Mouse (Mus musculus): ENCODE data around the gene Gm28051.

Gene Gm28051

DNA sequence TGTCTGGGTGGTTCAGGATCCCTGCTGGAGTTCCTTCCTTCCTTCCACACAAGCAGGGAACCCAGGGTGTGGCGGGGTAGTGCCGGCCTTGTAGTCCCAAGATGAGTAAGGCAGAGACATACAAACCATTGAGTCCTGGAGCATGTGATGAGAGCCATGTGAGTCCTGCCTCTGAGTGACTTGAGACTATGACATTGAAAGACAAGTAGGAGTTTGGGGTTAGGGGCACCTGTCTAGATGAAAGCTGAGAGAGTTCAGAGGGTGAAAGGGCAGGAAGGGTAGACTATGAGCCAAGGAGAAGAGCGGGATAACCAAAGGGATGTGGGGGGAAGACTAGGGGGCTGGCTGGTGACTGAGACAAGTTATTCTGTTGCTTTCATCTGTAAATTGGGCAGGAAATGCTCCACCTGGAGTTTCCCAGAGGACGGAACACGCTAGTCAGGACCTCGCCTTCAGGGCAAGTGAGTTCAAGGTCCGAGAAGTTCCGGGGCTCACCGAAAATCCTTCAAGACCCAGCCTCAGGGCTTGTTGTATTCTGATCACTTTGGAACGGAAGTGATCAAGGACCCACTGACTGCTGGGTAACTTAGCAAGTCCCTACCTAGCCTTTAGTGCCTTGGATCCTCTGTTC lies 50.6 kb downstream of the Gm28051 start:
- DNase-seq (ENCODE audit: low read depth, low spot score) = peak; percentile 98

DNA sequence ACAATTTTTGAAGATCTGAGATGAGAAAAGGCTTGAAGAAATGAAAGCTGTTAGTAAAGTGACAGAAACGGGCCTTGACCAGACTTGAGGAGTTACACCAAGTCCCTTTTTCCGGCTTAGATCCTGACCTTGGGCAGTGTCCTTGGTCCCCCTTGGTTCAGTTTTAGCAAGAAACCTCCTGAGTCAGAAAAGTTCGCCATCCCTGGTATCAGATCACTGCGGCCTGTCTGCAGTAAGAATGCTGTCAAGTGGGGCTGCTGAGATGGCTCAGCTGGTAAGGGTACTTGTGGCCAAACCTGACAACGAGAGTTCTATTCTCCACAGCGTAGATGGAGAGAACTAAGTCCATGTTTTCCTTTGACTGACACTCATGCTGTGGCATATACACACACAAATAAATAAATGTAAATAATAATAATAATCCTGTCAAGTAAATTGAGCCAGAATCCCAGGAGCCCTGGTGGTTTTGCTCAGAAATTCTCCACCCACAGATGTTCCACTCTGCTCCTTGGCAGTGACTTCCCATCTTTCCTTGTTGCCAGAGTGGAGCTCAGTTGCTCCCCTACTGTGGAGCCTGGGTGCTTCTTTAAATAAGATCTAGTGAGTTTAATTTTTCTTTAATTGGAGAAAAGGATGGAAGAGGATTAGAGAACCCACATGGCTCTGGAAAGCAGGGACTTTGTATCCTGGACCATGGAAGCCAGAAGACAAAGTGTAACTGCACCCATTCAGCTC lies 51.5 kb downstream of the Gm28051 start:
- DNase-seq (ENCODE audit: low read depth, low spot score) = no peak

DNA sequence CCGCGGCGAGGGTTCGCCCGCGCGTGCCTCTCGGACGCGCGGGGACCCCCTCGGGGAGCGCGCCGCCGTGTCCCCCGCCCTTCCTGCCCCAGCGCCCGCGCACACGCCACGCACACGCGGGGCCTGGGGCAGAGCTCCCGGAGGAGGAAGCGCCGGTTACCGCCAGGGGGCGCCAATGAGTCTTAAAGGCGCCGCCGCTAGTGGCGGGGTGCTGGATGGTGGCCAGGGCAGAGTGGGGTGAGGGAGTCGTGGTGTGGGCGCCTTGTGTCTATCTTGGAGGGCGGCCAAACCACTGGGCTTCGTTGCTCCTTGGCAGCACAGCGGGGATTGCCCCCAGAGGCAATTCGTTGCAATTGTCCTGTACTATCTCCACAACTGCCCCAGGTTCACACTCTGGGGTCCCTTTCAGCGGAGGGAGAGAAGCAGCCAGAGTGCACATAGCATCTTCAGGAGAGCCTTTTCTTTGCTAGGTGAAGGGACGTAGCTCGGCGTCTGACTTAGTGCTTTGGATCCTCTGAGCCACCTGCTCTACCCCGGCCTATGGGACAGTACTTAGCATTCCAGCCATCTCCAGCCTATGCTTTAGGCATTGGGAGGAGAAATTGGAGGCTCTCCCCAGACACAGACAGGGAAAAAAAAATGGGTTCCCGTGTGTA lies 52.2 kb downstream of the Gm28051 start:
- DNase-seq (ENCODE audit: low read depth, low spot score) = peak; percentile 85

DNA sequence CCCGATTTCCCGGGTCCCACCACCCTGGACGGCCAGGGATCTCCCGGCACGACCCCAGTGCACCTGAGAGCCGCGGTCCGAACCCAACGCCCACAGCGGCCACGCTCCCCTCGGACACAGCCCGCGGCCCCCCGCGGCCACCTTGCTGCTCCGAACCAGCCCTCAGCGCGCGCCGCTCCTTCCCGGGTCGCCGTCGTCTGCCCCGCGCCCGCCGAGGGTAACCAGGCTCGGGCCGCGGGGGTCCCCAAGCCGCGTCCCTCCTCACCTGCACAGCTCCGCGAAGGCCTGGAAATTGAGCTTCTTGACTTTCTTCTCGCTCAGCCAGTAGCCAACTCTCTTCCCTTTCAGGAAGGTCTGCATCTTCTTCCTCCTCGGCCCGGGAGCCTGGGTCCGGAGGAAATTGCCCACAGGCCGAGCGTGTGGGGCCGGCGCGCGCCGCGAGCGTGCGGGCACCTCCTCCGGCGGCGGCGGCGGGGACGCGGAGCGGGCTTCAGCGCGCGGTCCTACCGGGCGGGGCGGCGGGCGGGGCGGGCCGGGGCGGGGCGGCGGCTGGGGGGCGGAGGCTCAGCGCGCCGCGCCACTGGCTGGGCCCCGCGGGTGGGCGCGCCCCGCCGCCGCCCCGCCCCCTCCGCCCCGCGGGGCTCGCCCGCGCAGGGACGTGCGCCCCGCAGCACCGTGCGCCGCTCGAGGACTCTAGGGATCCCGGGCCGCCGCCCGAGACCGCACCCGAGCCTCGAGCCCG lies 52.9 kb downstream of the Gm28051 start, which contains the start of gene Itpk1:
TSS of gene Itpk1 (minus strand) at position 474 of the 742 bp plus-strand sequence.
- DNase-seq (ENCODE audit: low read depth, low spot score) = peak; percentile 74

DNA sequence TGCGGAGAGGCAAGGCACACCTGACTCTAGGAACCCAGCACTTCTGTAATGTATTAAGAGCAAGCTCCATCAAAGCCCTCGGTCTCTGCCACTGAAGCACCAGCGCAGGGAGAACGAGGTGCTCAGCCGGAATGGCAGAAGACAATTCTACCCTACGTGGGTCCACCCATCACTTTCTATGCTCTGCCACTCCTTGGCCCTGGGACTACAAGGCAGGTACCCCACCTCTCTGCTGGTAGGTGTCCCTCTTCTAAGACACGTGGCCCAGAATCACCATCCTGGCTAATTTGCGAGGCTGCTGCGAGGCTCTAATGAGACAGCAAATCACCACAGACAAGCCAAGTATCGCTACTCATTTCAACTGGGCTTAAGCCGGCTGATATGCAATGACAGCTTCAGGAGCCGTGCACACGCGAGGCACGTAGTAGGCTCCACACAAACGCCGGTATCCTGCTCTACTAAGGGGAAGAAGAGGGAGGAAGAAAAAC lies 53.6 kb downstream of the Gm28051 start:
- no peak for DNase-seq (ENCODE audit: low read depth, low spot score)

DNA sequence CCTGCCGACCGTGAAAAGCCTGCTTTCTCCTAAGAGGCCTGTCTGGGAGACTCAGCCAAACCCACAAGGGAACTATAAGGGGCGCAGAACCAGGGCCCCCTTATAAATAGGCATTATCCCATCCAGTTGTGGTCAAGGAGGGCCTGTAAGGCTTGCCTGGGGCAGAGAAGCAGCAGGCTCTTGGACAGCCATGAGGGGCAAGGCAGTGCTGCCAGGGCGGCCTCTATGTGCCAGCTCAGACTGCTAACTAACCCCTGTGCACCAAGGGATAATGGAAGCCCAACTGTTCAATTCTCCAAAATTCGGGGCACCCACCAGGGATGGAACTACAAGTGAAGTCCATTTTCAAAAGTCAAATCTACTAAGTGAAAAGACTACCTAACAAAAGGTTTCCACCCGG lies 54.1 kb downstream of the Gm28051 start:
- DNase-seq (ENCODE audit: low read depth, low spot score) = no peak

DNA sequence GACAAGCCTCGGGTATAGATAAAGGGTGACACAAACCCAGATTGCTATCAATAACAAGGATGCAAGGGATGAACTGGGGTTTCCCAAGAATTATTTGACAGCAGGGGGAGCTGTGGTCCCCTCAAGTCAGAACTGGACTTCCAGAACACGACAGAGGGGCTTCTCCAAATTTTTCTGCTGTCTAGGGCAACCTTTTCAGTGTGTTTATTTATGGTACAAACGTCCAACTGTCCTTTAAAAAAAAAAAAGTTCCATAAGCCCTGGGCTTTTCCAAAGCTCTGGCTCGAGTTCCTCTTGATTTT lies 54.5 kb downstream of the Gm28051 start:
- DNase-seq (ENCODE audit: low read depth, low spot score) = peak; percentile 71

DNA sequence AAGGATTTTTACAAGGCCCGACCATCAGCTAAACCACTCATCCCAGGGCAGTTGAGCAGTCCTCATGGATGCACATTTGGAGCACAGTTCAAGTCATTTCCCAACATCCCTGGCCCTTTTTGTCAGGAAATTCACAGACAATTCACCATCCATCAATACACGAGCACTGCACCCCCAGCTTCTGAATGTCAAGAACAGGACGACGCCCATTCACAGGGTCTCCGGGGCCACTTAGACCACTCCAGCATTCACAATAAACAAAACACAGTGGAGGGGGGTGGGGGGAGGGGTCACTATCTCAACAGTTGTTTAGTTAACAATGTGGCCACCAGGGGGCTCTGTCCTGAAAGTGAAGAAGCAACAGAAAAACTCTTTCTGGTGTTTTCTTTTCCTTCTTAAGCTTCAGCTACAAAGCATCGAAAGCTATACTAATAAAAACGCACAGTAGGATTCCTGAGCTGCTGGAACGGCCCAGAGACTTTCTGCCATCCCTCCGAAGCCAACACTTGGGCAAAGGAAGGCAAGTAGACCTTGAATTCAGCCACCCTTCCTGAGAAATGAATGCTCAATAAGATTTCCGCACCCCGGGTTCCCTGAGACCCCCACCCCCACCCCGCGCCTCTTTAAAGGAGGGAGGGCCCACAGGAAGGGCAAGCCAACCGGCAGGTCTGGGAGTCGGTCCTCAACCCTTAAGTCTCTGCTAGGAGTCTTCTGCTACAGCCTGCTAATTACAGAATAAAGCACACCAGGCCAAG lies 55.0 kb downstream of the Gm28051 start:
- DNase-seq (ENCODE audit: low read depth, low spot score) = peak; percentile 92

DNA sequence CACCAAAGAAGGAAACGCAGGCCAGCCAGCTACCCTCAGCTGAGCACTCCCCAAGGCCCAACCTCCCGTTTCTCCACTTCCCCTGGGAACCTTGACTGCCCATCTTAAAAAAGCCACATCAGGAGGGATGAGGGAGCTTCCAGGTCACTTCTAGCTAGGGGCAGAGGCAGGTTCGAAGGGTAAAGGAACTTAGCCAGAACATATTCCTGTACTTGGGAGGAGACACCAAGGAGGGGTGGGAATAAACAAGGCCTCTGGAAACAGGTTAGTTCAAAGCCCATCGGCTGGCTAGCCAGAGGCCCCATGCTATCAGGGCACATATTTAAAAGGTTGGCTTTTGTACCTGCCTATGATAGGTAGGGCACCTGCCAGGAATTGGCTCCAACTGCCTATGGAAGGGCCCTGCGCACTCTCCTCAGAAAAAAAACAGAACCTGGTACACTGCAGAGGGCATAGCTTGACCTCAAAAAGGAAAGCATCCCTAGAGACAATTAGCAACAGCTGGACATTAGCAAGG lies 55.8 kb downstream of the Gm28051 start:
- DNase-seq (ENCODE audit: low read depth, low spot score) = no peak

DNA sequence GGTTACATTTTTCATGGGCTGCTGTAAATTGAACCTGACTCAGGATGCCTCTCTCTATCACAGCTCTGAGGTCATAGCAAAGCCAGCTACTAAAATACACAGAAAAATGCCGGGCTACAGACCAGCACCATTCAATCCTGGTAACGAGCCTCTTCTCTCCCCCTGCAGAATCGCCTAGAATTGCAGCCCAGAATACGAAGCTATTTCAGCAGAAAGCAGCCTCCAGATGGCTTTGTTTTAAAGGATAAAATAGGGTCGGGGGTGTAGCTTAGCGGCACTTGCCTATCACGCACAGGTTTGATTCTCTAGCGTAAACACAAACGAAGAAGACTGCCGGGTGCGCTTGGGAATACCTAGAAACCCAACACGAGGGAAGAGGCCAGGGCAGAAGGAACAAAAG lies 57.1 kb downstream of the Gm28051 start:
- no peak for DNase-seq (ENCODE audit: low read depth, low spot score)

DNA sequence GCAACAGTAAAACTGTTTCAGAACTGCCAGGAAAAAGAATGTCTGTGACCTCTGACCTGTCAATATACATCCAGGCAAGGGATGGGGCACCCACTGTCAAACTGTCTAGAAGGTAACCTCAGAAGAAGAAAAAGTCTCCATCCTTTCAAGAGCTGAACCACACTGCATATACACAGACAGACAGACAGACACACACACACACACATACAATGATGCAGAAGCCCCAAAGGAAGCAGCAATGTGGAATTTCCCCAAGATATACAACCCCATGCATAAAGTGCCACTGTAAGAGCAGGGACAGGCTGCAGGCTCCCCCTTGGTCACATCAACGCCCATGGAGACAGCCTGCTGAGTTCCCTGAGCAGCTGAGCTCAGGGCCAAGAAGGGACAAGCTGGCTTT lies 58.4 kb downstream of the Gm28051 start:
- no peak for DNase-seq (ENCODE audit: low read depth, low spot score)

DNA sequence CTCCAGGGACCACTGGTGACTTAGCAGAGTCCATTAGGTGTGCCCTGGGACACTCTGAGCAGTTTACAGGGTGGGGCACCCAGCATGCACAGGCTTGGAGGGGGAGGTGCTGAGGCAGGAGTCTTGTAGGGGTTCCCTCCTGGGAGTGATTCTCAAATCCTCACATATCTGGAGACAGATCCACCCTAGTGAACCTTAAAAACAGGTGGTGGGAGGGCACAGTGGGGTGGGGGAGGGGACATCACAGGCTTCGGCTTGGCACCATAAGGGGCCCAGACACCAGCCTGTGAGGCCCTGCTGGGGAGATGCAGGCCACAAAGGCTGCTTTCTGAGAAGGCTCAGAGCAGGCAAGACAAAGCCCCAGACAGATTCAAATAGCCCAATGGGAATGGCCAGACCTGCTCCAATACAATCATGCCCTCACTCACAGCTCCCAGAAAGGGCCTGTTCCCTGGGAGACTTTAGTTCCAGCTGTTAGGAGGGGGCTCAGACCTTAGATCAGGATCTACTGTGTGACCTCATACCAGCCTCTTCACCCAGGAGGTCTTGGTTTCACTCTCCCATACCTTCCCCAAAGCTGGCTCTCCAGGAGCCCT lies 59.4 kb downstream of the Gm28051 start:
- no peak for DNase-seq (ENCODE audit: low read depth, low spot score)

DNA sequence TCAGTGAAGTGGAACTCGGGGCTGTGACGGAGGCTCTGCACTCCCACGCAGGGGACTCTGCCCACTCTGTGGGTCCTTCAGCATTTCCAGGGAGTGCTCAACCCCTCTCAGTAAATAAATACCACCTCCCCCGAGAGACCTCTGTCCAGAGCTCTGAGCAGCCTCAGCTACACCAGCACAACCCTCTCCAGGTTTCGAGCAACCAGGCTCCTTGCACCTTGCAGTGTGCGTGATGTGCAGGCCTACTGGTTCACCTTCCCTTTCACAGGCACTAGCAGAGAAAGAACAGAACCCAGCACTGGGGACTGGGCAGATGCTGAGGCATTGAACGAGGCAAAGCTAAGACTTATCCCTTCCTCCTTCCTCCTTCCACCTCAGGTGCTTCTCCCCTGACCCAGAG lies 60.2 kb downstream of the Gm28051 start:
- DNase-seq (ENCODE audit: low read depth, low spot score) = no peak

DNA sequence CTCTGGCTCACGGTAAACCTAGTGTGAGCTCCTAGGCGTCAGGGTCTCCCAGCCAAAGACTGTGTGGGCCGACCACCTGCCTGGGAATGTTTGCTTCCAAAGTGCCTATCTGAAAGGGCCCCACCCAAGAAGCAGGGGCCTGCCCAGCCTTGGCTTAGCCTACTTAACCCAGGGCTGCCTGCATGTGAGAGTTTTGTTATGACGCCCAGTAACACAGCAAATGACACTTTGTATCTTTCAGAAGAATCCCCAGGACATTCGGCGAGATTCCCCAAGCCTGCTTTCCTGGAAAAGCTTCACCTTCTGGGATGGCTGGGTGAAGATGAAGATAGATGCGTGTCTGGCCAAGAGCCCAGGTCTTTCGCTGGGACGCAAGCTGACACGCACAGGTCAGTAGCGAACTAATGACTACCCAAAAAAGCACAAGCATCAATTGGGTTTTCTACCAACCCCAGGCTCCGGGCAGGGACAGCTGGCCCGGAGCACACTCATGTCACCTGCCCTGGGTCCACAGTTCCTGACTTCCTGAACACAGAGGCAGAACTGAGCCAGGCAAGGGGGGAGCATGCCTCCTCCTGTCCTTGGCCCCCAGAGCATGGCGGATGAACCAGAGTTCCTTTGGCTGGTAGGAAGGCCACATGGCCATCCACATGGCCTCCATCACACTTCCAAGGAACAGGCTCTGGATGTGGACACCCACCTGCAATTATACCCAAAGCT lies 60.8 kb downstream of the Gm28051 start:
- no peak for DNase-seq (ENCODE audit: low read depth, low spot score)

DNA sequence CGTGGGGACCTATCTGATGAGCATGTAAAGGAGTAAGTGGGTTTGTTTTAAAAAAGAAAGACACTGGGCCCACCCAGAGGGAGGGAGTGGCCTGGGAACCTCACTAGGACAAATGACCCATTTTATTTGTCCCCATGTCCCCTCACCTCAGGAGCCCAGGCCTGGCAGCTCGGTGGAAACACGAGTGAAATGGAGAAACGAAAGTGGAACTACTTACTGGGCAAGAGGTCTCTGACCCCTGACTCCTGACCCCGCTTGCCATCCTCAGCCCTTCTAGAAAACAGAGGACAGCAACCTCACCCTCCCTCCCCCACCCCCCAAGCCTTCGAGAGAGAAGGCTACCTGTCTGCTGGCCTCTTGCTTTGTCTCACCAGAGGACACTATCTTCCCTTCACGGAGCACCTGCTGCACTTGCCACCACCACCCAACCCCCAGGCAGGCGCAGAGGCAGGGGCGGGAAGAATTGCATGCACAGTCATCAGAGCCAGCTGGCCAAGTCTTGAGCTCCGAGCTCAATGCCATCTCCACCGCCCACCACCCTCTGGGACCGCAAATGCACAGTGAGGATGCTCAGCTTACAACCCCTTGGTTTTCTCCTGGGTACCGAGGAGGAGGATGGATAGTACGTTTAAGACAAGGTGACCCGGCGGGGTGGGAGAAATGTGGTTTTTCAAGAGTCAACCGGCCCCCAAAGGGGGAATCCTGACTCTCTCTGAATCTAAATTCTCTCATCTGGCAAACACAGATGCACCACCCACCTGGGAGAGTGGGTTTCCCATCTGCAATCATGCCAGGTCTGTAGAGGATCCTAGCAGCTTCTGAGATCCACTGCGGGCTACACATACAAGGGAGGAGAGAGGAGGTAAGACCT lies 62.0 kb downstream of the Gm28051 start:
- no peak for DNase-seq (ENCODE audit: low read depth, low spot score)

DNA sequence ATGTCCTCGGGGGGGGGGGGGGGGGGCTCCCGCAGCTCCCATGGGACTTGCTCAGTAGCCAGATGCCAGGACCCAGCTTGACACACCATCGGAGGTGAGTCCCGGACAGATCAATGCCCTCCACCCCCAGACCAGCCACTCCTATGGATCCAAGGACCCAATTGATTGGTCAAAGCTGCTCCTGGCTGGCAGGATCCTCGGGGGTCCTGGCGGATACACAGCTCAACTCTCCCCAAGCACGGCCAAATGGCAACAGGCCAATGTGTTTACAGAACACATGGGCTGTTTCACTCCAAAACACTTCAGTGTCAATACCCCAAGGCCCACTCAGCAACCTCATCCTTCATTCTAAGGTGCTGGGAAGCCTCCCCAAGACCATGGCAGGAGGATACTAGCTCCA lies 65.8 kb downstream of the Gm28051 start:
- no peak for DNase-seq (ENCODE audit: low read depth, low spot score)

DNA sequence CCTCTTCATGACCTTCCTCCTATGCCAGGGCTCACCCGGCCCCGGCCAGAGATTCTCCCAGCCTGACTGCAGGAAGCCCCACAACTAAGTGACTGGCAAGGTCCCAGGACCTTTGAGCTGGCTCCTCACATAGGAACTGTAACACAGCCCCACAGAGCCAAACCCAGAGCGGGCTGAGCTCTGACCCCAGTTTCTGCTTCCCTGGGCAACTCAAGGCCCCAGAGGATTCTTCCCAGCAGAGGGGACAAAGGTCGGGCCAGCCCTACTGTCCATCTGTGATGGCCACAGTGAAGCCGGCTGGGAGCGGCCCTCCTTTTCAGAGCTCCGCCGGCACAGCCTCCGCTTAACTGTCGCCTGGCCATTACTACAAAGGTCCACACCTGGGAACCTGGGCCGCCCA lies 66.4 kb downstream of the Gm28051 start:
- DNase-seq (ENCODE audit: low read depth, low spot score) = no peak

DNA sequence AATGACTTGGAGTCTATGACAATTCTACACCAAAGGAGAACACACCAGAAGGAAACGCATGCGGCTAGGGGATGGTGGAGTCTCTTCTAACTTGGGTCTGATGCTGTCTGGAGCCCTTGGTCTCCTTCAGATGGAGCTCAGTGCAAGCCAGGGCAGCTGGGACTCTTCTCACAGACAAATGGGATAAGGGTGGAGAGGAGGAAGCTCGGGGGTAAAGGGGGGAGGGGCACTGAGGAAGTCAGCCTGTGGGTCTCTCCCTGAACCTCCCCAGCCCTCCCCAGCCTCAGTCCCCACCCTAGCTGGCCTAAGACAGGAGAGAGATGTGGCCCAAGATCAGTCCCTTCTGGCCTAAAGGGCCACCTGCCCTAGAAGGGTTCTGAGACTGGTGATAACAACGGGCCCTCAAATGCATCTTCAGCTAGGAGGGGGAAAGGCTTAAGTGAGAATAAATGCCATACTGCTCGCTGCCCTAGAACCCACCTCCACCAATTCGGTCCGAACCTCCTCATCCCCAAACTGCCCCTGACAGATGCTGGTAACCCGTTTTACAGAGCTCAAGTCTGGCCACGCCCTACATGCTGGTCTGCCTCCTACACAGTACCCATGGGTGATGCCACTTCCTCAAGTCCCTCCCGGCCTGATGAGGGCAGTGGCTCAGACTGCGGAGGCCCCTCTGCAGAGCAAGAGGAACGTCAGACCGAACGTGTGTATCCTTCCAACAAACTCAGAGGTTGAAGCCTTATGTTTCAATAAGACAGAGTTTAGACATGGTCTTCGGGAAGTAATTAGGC lies 67.6 kb downstream of the Gm28051 start:
- DNase-seq (ENCODE audit: low read depth, low spot score) = no peak

Data from R1 (cell line).